Mouse (Mus musculus): ENCODE measurements around the gene Kdelr1. TPM values are rescaled to one million over a fixed set of nuclear protein-coding genes. Genes with fewer than 3 reads are reported as not detected.

Kdelr1 gene
- polyA plus RNA-seq, 1 experiment from 2014 or later, result 41.2 TPM

GRCm38 (mm10) chr7:45856950-45857901, 15.3 kb upstream of the Kdelr1 start:
- DNase-seq (ENCODE audit: low spot score), result peak; percentile 61
- H3K4me1 ChIP-seq, result peaks cover 18% of the 10 kb centered on the region
- WGBS, result 2% methylated on average over 30 of the region's 30 CpGs
- H3K36me3 ChIP-seq, result no peaks in the 10 kb centered on the region
- H3K27me3 ChIP-seq (ENCODE audit: low read depth, poor library complexity, severe bottlenecking), result peaks cover 75% of the 10 kb centered on the region
- H3K27ac ChIP-seq, result peak overlapping the region; percentile 27
- peak overlapping the region; percentile 51 for H3K4me3 ChIP-seq
- no peaks in the 10 kb centered on the region for H3K9me3 ChIP-seq (replicated peaks)

DNA sequence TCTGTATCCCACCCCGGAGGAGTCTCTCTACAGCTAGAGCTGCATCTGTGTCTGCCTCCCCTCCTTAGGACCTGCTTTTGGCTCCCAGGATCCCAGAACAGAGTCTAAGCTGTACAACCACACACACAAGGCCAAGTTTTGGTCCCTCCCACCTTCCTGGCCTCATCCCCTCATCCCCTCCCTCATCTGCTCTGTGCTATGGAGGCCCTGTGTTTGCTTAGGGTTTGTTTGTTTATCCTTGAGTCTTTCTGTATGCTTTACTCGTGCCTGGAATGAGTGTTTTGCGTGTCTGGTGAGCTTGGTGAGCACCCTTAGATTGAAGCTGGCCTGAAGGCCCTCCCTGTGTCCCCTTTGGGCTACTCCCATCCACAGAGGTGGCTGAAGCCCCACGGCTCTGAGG, 13.6 kb upstream of the Kdelr1 start:
- Histone ChIP-seq H3K9me3 (replicated peaks) (no peaks in the 10 kb centered on the region), H3K27me3 (ENCODE audit: low read depth, poor library complexity, severe bottlenecking) (peaks cover 76% of the 10 kb centered on the region), H3K36me3 (no peaks in the 10 kb centered on the region), H3K27ac (no peak overlapping the region), H3K4me3 (no peak overlapping the region), H3K4me1 (peaks cover 18% of the 10 kb centered on the region)
- DNase-seq (ENCODE audit: low spot score), result no peak
- 49% methylated on average over 4 of the region's 4 CpGs for WGBS

DNA sequence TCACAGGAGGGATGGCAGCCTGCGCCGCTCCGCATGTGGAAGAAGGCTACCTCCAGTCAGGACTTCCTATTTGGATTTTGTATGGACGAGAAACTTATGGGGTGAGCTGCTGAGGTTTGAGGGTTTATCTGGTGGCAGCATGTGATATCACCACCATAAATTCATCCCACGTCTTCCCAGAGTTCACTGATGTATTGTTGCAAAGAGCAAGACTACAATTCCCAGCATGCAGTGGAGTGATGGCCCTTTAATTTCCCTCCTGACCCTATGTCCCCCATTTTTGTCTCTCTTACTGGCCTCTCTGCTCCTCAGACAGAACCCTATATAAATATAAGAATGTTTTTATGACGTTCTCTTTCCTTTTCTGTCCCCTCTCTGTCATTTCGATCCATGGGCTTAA, 9.8 kb upstream of the Kdelr1 start:
- no peaks in the 10 kb centered on the region for H3K36me3 ChIP-seq
- 85% methylated on average over 7 of the region's 7 CpGs for WGBS

GRCm38 (mm10) chr7:45864435-45864834, 8.1 kb upstream of the Kdelr1 start:
- no peak overlapping the region for H3K27ac ChIP-seq
- 75% methylated on average over 3 of the region's 3 CpGs for WGBS
- H3K4me1 ChIP-seq, result peaks cover 34% of the 10 kb centered on the region
- no peaks in the 10 kb centered on the region for H3K9me3 ChIP-seq (replicated peaks)
- DNase-seq (ENCODE audit: low spot score), result no peak
- no peak overlapping the region for H3K4me3 ChIP-seq
- H3K27me3 ChIP-seq (ENCODE audit: low read depth, poor library complexity, severe bottlenecking), result peaks cover 72% of the 10 kb centered on the region
- no peaks in the 10 kb centered on the region for H3K36me3 ChIP-seq

More for the DNA sequence above, 9.8 kb upstream of the Kdelr1 start:
- peaks cover 23% of the 10 kb centered on the region for H3K4me1 ChIP-seq
- H3K27me3 ChIP-seq (ENCODE audit: low read depth, poor library complexity, severe bottlenecking), result peaks cover 72% of the 10 kb centered on the region
- H3K9me3 ChIP-seq (replicated peaks), result no peaks in the 10 kb centered on the region
- no peak for DNase-seq (ENCODE audit: low spot score)
- no peak overlapping the region for H3K27ac ChIP-seq
- H3K4me3 ChIP-seq, result no peak overlapping the region

DNA sequence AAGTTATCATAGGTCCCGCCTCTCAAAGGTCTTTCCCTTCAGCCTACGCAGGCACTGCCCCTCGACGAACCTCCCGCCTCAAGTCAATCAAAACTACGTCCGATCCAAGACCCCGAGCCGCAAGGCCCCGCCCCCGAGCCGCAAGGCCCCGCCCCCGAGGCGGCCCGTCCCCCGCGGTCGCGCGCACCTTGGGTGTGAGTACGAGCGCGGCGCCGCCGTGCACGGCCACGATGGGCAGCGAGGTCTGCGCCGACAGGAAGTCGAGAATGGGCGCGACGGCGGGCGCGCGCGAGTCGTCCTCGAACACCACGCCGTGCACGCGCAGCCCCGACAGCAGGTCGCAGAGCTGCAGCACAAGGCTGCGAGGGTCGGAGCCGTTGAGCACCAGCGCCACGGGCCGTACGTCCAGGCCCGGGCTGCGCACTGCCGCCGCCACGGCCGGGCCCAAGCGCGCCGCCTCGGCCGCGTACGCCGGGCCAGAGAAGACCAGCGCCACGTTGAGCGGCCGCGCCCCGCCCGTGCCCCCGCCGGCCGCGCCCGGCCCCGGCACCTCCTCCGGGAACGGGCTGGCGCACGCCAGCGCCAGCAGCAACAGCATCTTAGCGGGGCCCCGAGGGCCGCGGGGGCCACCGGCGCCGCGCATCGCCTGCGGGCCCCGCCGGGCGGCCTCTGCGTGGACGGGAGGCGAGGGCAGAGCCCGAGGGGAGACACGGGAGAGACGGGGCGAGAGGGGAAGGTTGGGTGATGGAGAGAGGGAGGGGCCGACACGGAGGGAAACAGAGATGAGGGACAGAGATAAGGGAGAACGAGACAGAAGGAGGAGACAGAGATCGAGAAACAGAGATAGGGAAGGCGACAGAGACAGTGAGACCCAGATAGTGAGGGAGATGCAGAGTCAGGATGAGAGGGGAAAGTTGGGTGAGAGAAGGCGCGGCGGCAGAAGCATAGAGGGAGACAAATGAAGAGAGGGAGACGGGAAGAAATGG, 6.4 kb upstream of the Kdelr1 start:
- H3K9me3 ChIP-seq (replicated peaks), result no peaks in the 10 kb centered on the region
- DNase-seq (ENCODE audit: low spot score), result peak; percentile 96
- no peaks in the 10 kb centered on the region for H3K36me3 ChIP-seq
- H3K27ac ChIP-seq, result peak overlapping the region; percentile 92
- peaks cover 72% of the 10 kb centered on the region for H3K27me3 ChIP-seq (ENCODE audit: low read depth, poor library complexity, severe bottlenecking)
- H3K4me1 ChIP-seq, result peaks cover 51% of the 10 kb centered on the region
- peak overlapping the region; percentile 71 for H3K4me3 ChIP-seq
- WGBS, result under 1% methylated on average over 109 of the region's 117 CpGs

DNA sequence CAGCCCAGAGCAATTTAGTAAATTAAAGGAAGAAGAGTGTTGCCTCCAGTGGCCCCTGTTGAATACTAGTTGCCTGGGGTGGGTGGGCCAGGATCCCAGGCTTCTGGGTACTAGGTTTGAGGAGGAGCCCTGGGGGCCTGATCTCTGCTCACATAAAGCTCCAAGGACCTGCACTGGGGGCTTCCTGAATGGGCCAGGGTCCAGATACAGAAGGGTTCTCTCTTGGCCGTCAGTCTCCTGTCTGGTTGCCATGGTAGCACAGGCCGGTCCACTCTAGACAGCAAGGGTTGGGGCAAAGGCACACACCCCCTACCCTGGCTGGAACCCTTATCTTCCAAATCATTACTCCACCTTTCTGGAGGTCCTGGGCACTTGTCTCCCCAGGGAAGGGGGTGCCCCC, 4.7 kb upstream of the Kdelr1 start:
- Histone ChIP-seq H3K4me1 (peaks cover 51% of the 10 kb centered on the region), H3K4me3 (0 out of 2 replicates have a peak overlapping the region, but pooled peaks have one; percentile 0), H3K27ac (no peak overlapping the region), H3K27me3 (ENCODE audit: low read depth, poor library complexity, severe bottlenecking) (peaks cover 70% of the 10 kb centered on the region), H3K9me3 (replicated peaks) (no peaks in the 10 kb centered on the region), H3K36me3 (no peaks in the 10 kb centered on the region)
- WGBS, result 21% methylated on average over 2 of the region's 2 CpGs
- no peak for DNase-seq (ENCODE audit: low spot score)

GRCm38 (mm10) chr7:45869107-45869670, 3.4 kb upstream of the Kdelr1 start:
- peaks cover 3% of the 10 kb centered on the region for H3K36me3 ChIP-seq
- WGBS, result 8% methylated on average over 8 of the region's 8 CpGs
- peaks cover 70% of the 10 kb centered on the region for H3K27me3 ChIP-seq (ENCODE audit: low read depth, poor library complexity, severe bottlenecking)
- peaks cover 59% of the 10 kb centered on the region for H3K4me1 ChIP-seq
- peak overlapping the region; percentile 45 for H3K4me3 ChIP-seq
- no peak overlapping the region for H3K27ac ChIP-seq
- no peaks in the 10 kb centered on the region for H3K9me3 ChIP-seq (replicated peaks)
- DNase-seq (ENCODE audit: low spot score), result no peak

DNA sequence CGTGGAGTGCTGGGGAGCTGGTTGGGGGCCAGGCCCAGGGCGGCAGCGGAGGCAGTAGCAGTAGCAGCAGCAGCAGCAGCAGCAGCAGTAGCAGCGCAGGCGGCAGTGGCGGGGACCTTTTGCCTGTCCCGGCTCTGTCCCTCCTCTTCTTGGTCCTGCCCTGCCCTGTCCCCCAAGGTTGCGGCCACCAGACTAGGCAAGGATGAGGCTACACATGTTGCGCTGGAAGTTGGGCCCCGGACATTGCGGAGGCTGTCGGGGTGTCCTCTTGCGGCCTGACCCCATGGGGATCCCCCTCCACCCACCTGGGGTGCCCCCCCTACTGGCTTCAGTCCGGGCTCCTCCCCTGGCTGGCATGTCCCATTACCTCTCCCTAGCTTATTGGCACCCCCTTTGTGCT, 2.8 kb upstream of the Kdelr1 start:
- H3K27me3 ChIP-seq (ENCODE audit: low read depth, poor library complexity, severe bottlenecking), result peaks cover 70% of the 10 kb centered on the region
- 2% methylated on average over 14 of the region's 14 CpGs for WGBS
- peak; percentile 46 for DNase-seq (ENCODE audit: low spot score)
- H3K36me3 ChIP-seq, result peaks cover 9% of the 10 kb centered on the region
- peak overlapping the region; percentile 45 for H3K4me3 ChIP-seq
- H3K9me3 ChIP-seq (replicated peaks), result no peaks in the 10 kb centered on the region
- H3K27ac ChIP-seq, result no peak overlapping the region
- H3K4me1 ChIP-seq, result peaks cover 65% of the 10 kb centered on the region

DNA sequence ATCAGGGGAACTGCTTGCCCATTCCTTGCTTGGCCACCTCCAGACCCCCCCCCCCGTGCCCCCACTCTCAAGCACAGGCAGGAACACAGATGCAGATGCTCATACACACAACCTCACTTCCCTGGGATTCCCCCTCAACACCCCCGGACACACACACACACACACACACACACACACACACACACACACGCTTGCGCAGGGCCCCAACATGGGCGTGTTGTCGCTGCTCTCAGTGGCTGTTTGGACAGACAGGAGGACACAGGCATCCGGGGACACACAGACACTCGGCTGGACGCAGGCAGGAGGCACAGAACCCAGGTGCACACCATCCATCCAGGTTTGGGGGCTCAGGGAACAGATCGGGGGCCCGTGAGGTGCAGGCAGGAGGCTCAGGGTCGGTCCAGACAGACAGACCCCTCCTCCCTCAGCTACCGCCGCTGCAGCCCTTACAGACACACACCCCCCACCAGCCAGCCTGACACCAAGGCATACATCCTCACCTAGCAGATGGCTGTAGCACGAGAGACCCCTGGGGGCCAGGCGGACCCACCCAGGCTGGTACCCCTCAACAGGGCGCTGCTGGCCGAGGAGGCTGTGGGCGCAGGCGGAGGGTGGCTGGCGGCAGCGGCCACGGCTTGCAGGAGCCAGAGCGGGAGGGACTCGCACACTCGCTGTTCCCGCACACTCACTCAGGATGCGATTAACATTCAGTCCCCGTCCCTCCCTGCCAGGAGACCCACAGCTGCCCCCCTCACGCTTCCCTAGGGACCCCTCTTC, 2.1 kb upstream of the Kdelr1 start:
- 1% methylated on average over 30 of the region's 30 CpGs for WGBS
- Histone ChIP-seq H3K4me1 (peaks cover 68% of the 10 kb centered on the region), H3K4me3 (peak overlapping the region; percentile 45), H3K27me3 (ENCODE audit: low read depth, poor library complexity, severe bottlenecking) (peaks cover 66% of the 10 kb centered on the region), H3K9me3 (replicated peaks) (no peaks in the 10 kb centered on the region), H3K36me3 (peaks cover 16% of the 10 kb centered on the region), H3K27ac (peak overlapping the region; percentile 53; the same call in 1 of the 2 replicates)
- DNase-seq (ENCODE audit: low spot score), result peak; percentile 55

GRCm38 (mm10) chr7:45873061-45873947, 732 bp downstream of the Kdelr1 start:
- Histone ChIP-seq H3K4me3 (peak overlapping the region; percentile 74), H3K4me1 (peaks cover 43% of the 10 kb centered on the region), H3K27me3 (ENCODE audit: low read depth, poor library complexity, severe bottlenecking) (peaks cover 40% of the 10 kb centered on the region), H3K9me3 (replicated peaks) (no peaks in the 10 kb centered on the region), H3K36me3 (peaks cover 43% of the 10 kb centered on the region), H3K27ac (peak overlapping the region; percentile 93)
- peak; percentile 74 for DNase-seq (ENCODE audit: low spot score)
- 4% methylated on average over 28 of the region's 28 CpGs for whole genome bisulfite sequencing

DNA sequence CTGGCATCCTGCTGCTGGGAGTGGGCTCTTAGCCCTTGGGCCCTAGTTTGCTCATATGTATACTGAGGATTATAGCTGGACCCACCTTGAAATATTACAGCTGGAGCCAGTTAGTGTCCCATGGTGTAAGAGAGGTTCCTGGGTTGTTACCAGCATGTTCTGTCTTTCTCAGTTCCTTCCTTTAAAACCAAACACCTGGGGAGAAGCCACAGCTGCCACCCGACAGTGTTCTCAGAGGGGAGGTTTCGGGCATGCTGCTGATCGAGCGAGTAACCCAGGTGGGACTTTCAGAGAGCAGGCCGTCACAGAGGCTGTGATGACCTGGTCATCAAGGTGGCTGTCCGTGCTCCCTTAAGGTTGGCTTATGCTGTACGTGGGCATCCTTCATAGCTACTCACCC, 4.3 kb downstream of the Kdelr1 start:
- no peak overlapping the region for H3K27ac ChIP-seq
- no peak overlapping the region for H3K4me3 ChIP-seq
- WGBS, result 97% methylated on average over 7 of the region's 7 CpGs
- H3K4me1 ChIP-seq, result peaks cover 17% of the 10 kb centered on the region
- H3K9me3 ChIP-seq (replicated peaks), result no peaks in the 10 kb centered on the region
- peaks cover 79% of the 10 kb centered on the region for H3K36me3 ChIP-seq
- no peak for DNase-seq (ENCODE audit: low spot score)
- peaks cover 5% of the 10 kb centered on the region for H3K27me3 ChIP-seq (ENCODE audit: low read depth, poor library complexity, severe bottlenecking)

All from limb, embryonic 10.5 days (tissue).